Mouse (Mus musculus): ENCODE measurements around the gene Camk1. TPM values are rescaled to one million over a fixed set of nuclear protein-coding genes. Genes with fewer than 3 reads are reported as not detected.

Camk1 gene
- polyA plus RNA-seq, 1 experiment from 2014 or later = 94.8 TPM

GRCm38 (mm10) chr6:113287236-113287635 is 56.5 kb downstream of the Camk1 start:
- Histone ChIP-seq H3K36me3 (ENCODE audit: control insufficient read depth, insufficient read depth, low read length) (no peaks in the 10 kb centered on the region), H3K9me3 (ENCODE audit: control insufficient read depth, low read length) (no peaks in the 10 kb centered on the region), H3K9ac (ENCODE audit: low read length) (no peak overlapping the region), H3K4me1 (replicated peaks; ENCODE audit: control insufficient read depth, insufficient read depth, low read length) (no peaks in the 10 kb centered on the region), H3K4me2 (ENCODE audit: low read length) (no peak overlapping the region), H3K4me3 (ENCODE audit: low read depth, low read length) (no peak overlapping the region), H3K27me3 (replicated peaks; ENCODE audit: control insufficient read depth, insufficient read depth, low read length) (peaks cover 27% of the 10 kb centered on the region), H3K27ac (ENCODE audit: low read depth) (no peak overlapping the region)
- ATAC-seq (replicated peaks; ENCODE audit: low FRiP score, low TSS enrichment, low read depth) (no peak), DNase-seq (ENCODE audit: low spot score) (no peak)
- WGBS = 72% methylated on average over 4 of the region's 4 CpGs

GRCm38 (mm10) chr6:113286316-113286715 is 57.5 kb downstream of the Camk1 start:
- Histone ChIP-seq H3K36me3 (ENCODE audit: control insufficient read depth, insufficient read depth, low read length) (no peaks in the 10 kb centered on the region), H3K4me1 (replicated peaks; ENCODE audit: control insufficient read depth, insufficient read depth, low read length) (no peaks in the 10 kb centered on the region), H3K4me2 (ENCODE audit: low read length) (no peak overlapping the region), H3K27ac (ENCODE audit: low read depth) (no peak overlapping the region), H3K9me3 (ENCODE audit: control insufficient read depth, low read length) (no peaks in the 10 kb centered on the region), H3K27me3 (replicated peaks; ENCODE audit: control insufficient read depth, insufficient read depth, low read length) (peaks cover 34% of the 10 kb centered on the region), H3K4me3 (ENCODE audit: low read depth, low read length) (no peak overlapping the region), H3K9ac (ENCODE audit: low read length) (no peak overlapping the region)
- DNase-seq (ENCODE audit: low spot score) (no peak), ATAC-seq (replicated peaks; ENCODE audit: low FRiP score, low TSS enrichment, low read depth) (no peak)
- 70% methylated on average over 1 of the region's 1 CpGs for WGBS

- H3K4me2 ChIP-seq (ENCODE audit: low read length) = no peak overlapping the region
- H3K9ac ChIP-seq (ENCODE audit: low read length) = no peak overlapping the region
- H3K4me3 ChIP-seq (ENCODE audit: low read depth, low read length) = no peak overlapping the region
- H3K27me3 ChIP-seq (replicated peaks; ENCODE audit: control insufficient read depth, insufficient read depth, low read length) = peaks cover 34% of the 10 kb centered on the region
- H3K36me3 ChIP-seq (ENCODE audit: control insufficient read depth, insufficient read depth, low read length) = 0 out of 2 replicates have a peak, but pooled peaks cover 2% of the 10 kb centered on the region
- no peak overlapping the region for H3K27ac ChIP-seq (ENCODE audit: low read depth)
- ATAC-seq (replicated peaks; ENCODE audit: low FRiP score, low TSS enrichment, low read depth) (no peak), DNase-seq (ENCODE audit: low spot score) (no peak)
- no peaks in the 10 kb centered on the region for H3K9me3 ChIP-seq (ENCODE audit: control insufficient read depth, low read length)
- H3K4me1 ChIP-seq (replicated peaks; ENCODE audit: control insufficient read depth, insufficient read depth, low read length) = no peaks in the 10 kb centered on the region
- 78% methylated on average over 3 of the region's 3 CpGs for WGBS
These were observed 58.9 kb downstream of the Camk1 start for GRCm38 (mm10) chr6:113284931-113285330.

Other genes with a start within 250 kb of the Camk1 start
- 1.1 and 1.2 TPM in 2 replicates for gene Lhfpl4, start 148.6 kb downstream of the Camk1 start, polyA plus RNA-seq (2014; fragmentation: Nextera tagmentation; extraction: Ambion mirVana)
- 36.3 and 40.8 TPM in 2 replicates for gene Mtmr14, start 106.1 kb downstream of the Camk1 start, polyA plus RNA-seq (2014; fragmentation: Nextera tagmentation; extraction: Ambion mirVana)
- gene Cpne9, start 61.7 kb downstream of the Camk1 start, polyA plus RNA-seq (2014; fragmentation: Nextera tagmentation; extraction: Ambion mirVana) = 0.05 and 0.12 TPM in 2 replicates
- gene Brpf1, start 36.8 kb downstream of the Camk1 start, polyA plus RNA-seq (2014; fragmentation: Nextera tagmentation; extraction: Ambion mirVana) = 21.0 and 21.6 TPM in 2 replicates
- gene Ogg1, start 17.0 kb downstream of the Camk1 start, polyA plus RNA-seq (2014; fragmentation: Nextera tagmentation; extraction: Ambion mirVana) = 12.7 and 14.2 TPM in 2 replicates
- gene Tada3, start 33.9 kb upstream of the Camk1 start, polyA plus RNA-seq (2014; fragmentation: Nextera tagmentation; extraction: Ambion mirVana) = 50.5 and 53.4 TPM in 2 replicates
- 221 and 234 TPM in 2 replicates for gene Arpc4, start 34.1 kb upstream of the Camk1 start, polyA plus RNA-seq (2014; fragmentation: Nextera tagmentation; extraction: Ambion mirVana)
- 2.5 and 4.0 TPM in 2 replicates for gene Ttll3, start 45.3 kb upstream of the Camk1 start, polyA plus RNA-seq (2014; fragmentation: Nextera tagmentation; extraction: Ambion mirVana)
- gene Rpusd3, start 75.4 kb upstream of the Camk1 start, polyA plus RNA-seq (2014; fragmentation: Nextera tagmentation; extraction: Ambion mirVana) = 21.9 and 27.4 TPM in 2 replicates
- 2.2 and 3.1 TPM in 2 replicates for gene Cidec, start 91.8 kb upstream of the Camk1 start, polyA plus RNA-seq (2014; fragmentation: Nextera tagmentation; extraction: Ambion mirVana)
- gene Jagn1, start 98.6 kb upstream of the Camk1 start, polyA plus RNA-seq (2014; fragmentation: Nextera tagmentation; extraction: Ambion mirVana) = 80.0 and 84.6 TPM in 2 replicates
- gene Il17re, start 114.5 kb upstream of the Camk1 start, polyA plus RNA-seq (2014; fragmentation: Nextera tagmentation; extraction: Ambion mirVana) = 8.4 and 9.0 TPM in 2 replicates
- gene Il17rc, start 127.4 kb upstream of the Camk1 start, polyA plus RNA-seq (2014; fragmentation: Nextera tagmentation; extraction: Ambion mirVana) = 15.3 and 18.5 TPM in 2 replicates
- 20.1 and 20.2 TPM in 2 replicates for gene Creld1, start 139.3 kb upstream of the Camk1 start, polyA plus RNA-seq (2014; fragmentation: Nextera tagmentation; extraction: Ambion mirVana)
- gene Prrt3, start 157.9 kb upstream of the Camk1 start, polyA plus RNA-seq (2014; fragmentation: Nextera tagmentation; extraction: Ambion mirVana) = 0.26 and 0.32 TPM in 2 replicates
- 84.7 and 89.7 TPM in 2 replicates for gene Emc3, start 187.7 kb upstream of the Camk1 start, polyA plus RNA-seq (2014; fragmentation: Nextera tagmentation; extraction: Ambion mirVana)
- gene Fancd2, start 187.7 kb upstream of the Camk1 start, polyA plus RNA-seq (2014; fragmentation: Nextera tagmentation; extraction: Ambion mirVana) = 13.1 and 13.9 TPM in 2 replicates

Data from intestine, embryonic 14.5 days (tissue).